Mouse (Mus musculus): ENCODE measurements around the gene Klf12.

DNA sequence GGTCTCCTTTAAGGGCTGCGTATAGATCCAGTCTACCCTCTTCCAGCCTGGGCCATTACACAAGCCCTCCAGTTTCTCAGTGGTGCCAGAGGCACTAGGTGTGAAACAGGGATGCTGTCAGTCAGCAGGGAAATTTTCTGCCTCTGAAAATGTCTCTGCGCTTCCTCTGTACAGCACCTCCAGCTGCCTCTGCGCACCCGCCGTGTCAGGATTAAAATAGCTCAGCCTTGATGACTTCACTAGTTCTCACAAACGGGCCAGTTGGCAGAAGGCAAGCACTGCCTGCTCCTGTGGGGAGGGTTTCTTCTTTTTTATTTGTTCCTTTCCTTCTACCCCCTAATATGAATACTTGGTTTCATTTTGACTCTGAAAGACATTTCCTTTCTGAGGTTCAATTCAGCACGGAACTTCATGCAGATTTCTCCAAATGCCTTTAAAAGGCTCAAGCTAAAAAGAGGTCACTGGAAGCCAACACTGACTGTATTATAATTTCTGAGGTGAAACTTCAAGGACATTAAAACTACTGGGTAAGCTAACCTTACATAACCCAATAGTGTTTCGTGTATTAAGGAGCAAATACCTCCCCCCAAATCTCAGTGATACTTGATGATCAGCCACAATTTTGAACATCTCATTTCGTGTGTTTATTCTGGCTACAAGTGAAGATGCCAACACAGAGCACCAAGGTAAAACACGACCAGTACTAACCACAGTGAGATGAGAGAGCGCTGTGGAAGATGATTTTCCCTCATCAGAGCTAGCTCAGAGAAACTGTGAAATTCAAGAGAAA is 73.2 kb downstream of the Klf12 start:
- TF ChIP-seq CTCF (IDR thresholded peaks at IDR 0.05; ENCODE audit: borderline replicate concordance, control insufficient read depth, extremely low read depth, insufficient read depth, low read length, poor library complexity) (no peak), POLR2A (IDR thresholded peaks at IDR 0.05; ENCODE audit: control insufficient read depth, extremely low read depth, insufficient read depth, low read length, poor library complexity) (no peak)

Data from thymus, adult 2 months (tissue).